Mouse (Mus musculus) liver, adult 2 months (tissue): ENCODE measurements around the gene Foxg1.

Source experiments
- CTCF ChIP-seq: fragments of 200-500 bp; IDR thresholded peaks from 2 replicates; pipeline ENCODE4 v1.5.1; 2011; ENCODE audit warnings: low read depth, low read length, control low read depth
- POLR2A ChIP-seq: fragments of 200-500 bp; IDR thresholded peaks from 2 replicates; pipeline ENCODE4 v1.6.1; 2011; ENCODE audit warnings: low read length, control low read depth; ENCODE audit not compliant: insufficient read depth; ENCODE audit errors: extremely low read depth

GRCm38 (mm10) chr12:49381721-49382365, 617 bp upstream of the Foxg1 start:
- TF ChIP-seq CTCF (no peak), POLR2A (no peak)
